8 mouse cellular contexts compared by ENCODE assay signal in the genomic region with DNA sequence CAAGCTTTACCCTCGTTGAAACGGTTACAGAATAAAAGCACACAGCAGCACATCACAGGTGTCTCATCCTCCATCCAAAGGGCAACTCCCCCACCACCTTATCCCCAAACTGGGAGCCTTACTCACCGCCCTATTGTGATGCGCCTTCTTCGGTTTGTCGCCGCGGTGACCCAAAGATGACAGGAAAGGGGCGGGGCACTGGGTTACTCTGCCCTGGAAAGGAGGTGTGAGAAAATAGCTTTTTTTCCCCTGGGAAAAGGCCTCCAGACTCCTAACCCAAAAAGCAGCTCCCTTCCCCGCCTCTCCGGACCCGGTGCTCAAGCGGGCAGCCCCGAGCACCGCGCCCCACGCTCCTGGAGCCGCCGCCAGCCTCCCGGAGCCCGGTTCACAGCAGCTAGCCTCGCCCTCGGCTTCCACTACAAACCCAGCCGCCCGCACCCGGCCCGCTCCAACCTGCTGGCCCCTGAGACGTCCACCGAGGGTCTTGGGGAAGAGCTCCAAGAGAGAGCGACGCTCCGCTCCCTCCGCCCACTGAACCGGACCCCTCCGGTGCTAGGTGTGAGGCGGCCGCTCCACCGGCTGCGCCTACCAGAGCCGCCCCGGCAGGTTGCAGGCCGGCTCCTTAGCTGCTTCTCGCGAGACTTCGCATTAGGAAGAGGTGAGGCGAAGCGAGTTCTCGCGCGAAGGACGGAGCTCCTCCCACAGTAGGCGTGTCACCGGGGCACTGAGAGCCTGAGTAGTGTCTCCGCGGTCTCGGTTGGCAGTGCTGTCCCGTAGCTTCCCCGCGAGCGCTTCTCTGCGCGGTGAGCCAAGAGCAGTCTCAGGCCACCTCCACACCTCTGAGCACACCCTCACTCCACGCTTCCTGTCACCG. TPM values are rescaled to one million over a fixed set of nuclear protein-coding genes. Genes with fewer than 3 reads are reported as not detected.
DNase-seq lines count a peak whose midpoint lies in the region; ATAC-seq and TF ChIP-seq lines count a peak whose summit lies in the region.

A gene (minus strand): TSS at position 647 of the 874 bp plus-strand sequence.

- H3K36me3 ChIP-seq in G1E (replicated peaks), result peaks cover 5% of the 10 kb centered on the region
- no peaks in the 10 kb centered on the region for H3K36me3 ChIP-seq in forebrain, embryonic 16.5 days (ENCODE audit: control insufficient read depth, insufficient read depth)
- H3K36me3 ChIP-seq in lung, embryonic 14.5 days (ENCODE audit: insufficient read depth), result no peaks in the 10 kb centered on the region
- H3K36me3 ChIP-seq in thymus, adult 2 months (ENCODE audit: control insufficient read depth, insufficient read depth, low read length), result no peaks in the 10 kb centered on the region

- ATAC-seq in G1E (ENCODE audit: extremely low read depth, insufficient number of reproducible peaks, low FRiP score, poor library complexity, severe bottlenecking), result peak; percentile 84
- peak; percentile 99 for ATAC-seq in forebrain, embryonic 16.5 days
- peak; percentile 99 for ATAC-seq in lung, embryonic 14.5 days (ENCODE audit: insufficient read depth)

- no peak for TF ChIP-seq CTCF in G1E (IDR thresholded peaks at IDR 0.05; ENCODE audit: low read depth, low read length)
- TF ChIP-seq CTCF in layer of hippocampus, adult 2 months (conservative IDR thresholded peaks at IDR 0.05), result no peak
- TF ChIP-seq CTCF in lung, embryonic 14.5 days (IDR thresholded peaks at IDR 0.05; ENCODE audit: low read depth), result no peak
- TF ChIP-seq CTCF in olfactory bulb, adult 2 months (IDR thresholded peaks at IDR 0.05; ENCODE audit: insufficient read depth, low read depth, low read length), result no peak
- no peak for TF ChIP-seq CTCF in thymus, adult 2 months (IDR thresholded peaks at IDR 0.05; ENCODE audit: borderline replicate concordance, control insufficient read depth, extremely low read depth, insufficient read depth, low read length, poor library complexity)

- H3K4me3 ChIP-seq in G1E (ENCODE audit: low read depth, low read length), result peak within 1 kb of the TSS; percentile 91
- H3K4me3 ChIP-seq in forebrain, embryonic 16.5 days (replicated peaks; ENCODE audit: low read length), result peak within 1 kb of the TSS; percentile 97
- peak within 1 kb of the TSS; percentile 78 for H3K4me3 ChIP-seq in layer of hippocampus, adult 2 months
- H3K4me3 ChIP-seq in lung, embryonic 14.5 days (ENCODE audit: low read depth, low read length), result peak within 1 kb of the TSS; percentile 92
- H3K4me3 ChIP-seq in olfactory bulb, adult 2 months (ENCODE audit: insufficient read depth, low read depth, low read length), result peak within 1 kb of the TSS; percentile 82
- H3K4me3 ChIP-seq in thymus, adult 2 months (ENCODE audit: control insufficient read depth, insufficient read depth, low read length), result peak within 1 kb of the TSS; percentile 66

- DNase-seq in G1E (ENCODE audit: low spot score), result peak; percentile 91
- peak; percentile 97 to 99 for DNase-seq in cerebellum, adult 18-20 months
- peak; percentile 97 to 98 for DNase-seq in heart, postnatal 36 days
- peak; percentile 96 for DNase-seq in layer of hippocampus, adult 2 months (ENCODE audit: low spot score in 2 of 2)
- peak; percentile 100 for DNase-seq in lung, embryonic 14.5 days
- peak; percentile 98 for DNase-seq in thymus, adult 2 months

- peak within 1 kb of the TSS; percentile 96 for H3K9ac ChIP-seq in forebrain, embryonic 16.5 days (replicated peaks; ENCODE audit: low read depth, low read length)
- peak within 1 kb of the TSS; percentile 80 for H3K9ac ChIP-seq in lung, embryonic 14.5 days

- H3K4me2 ChIP-seq in forebrain, embryonic 16.5 days (ENCODE audit: low read length), result peak within 1 kb of the TSS; percentile 84
- peak within 1 kb of the TSS; percentile 66 for H3K4me2 ChIP-seq in lung, embryonic 14.5 days

- intact Hi-C loops in heart, postnatal 36 days (cut with DNase I), result loop anchor here (5.0 kb wide), 1 partner anchor 162 kb away; a partner anchor contains a TSS

- H3K4me1 ChIP-seq in G1E (ENCODE audit: insufficient read depth, low read depth, low read length), result peaks cover 29% of the 10 kb centered on the region
- peaks cover 13% of the 10 kb centered on the region for H3K4me1 ChIP-seq in forebrain, embryonic 16.5 days (replicated peaks; ENCODE audit: control insufficient read depth, insufficient read depth, low read length)
- no peaks in the 10 kb centered on the region for H3K4me1 ChIP-seq in lung, embryonic 14.5 days (ENCODE audit: insufficient read depth)
- H3K4me1 ChIP-seq in olfactory bulb, adult 2 months (ENCODE audit: control insufficient read depth, insufficient read depth, low read length), result peaks cover 4% of the 10 kb centered on the region
- H3K4me1 ChIP-seq in thymus, adult 2 months (replicated peaks; ENCODE audit: control insufficient read depth, insufficient read depth, low read length), result peaks cover 7% of the 10 kb centered on the region

- no peaks in the 10 kb centered on the region for H3K27me3 ChIP-seq in G1E (ENCODE audit: insufficient read depth, low read length)
- H3K27me3 ChIP-seq in forebrain, embryonic 16.5 days (replicated peaks; ENCODE audit: control insufficient read depth, insufficient read depth, low read length), result no peaks in the 10 kb centered on the region
- no peaks in the 10 kb centered on the region for H3K27me3 ChIP-seq in lung, embryonic 14.5 days (ENCODE audit: insufficient read depth, low read length)
- H3K27me3 ChIP-seq in thymus, adult 2 months (ENCODE audit: control insufficient read depth, insufficient read depth, low read length), result no peaks in the 10 kb centered on the region

- H3K9me3 ChIP-seq in G1E (replicated peaks), result no peaks in the 10 kb centered on the region
- H3K9me3 ChIP-seq in forebrain, embryonic 16.5 days (ENCODE audit: control insufficient read depth, low read length), result no peaks in the 10 kb centered on the region
- no peaks in the 10 kb centered on the region for H3K9me3 ChIP-seq in lung, embryonic 14.5 days (ENCODE audit: low read depth, low read length)

- TF ChIP-seq POLR2A in olfactory bulb, adult 2 months (IDR thresholded peaks at IDR 0.05; ENCODE audit: insufficient read depth, low read depth, low read length), result peak; percentile 95
- TF ChIP-seq POLR2A in thymus, adult 2 months (IDR thresholded peaks at IDR 0.05; ENCODE audit: control insufficient read depth, extremely low read depth, insufficient read depth, low read length, poor library complexity), result peak; percentile 80

- under 1% methylated on average over 64 of the region's 64 CpGs for WGBS in forebrain, embryonic 16.5 days
- WGBS in lung, embryonic 14.5 days, result under 1% methylated on average over 63 of the region's 64 CpGs
- WGBS in olfactory bulb, adult 2 months, result under 1% methylated on average over 64 of the region's 64 CpGs
- WGBS in thymus, adult 2 months, result 1% methylated on average over 64 of the region's 64 CpGs

- H3K27ac ChIP-seq in forebrain, embryonic 16.5 days (ENCODE audit: low read length), result peak within 1 kb of the TSS; percentile 92
- peak within 1 kb of the TSS; percentile 91 for H3K27ac ChIP-seq in layer of hippocampus, adult 2 months
- peak within 1 kb of the TSS; percentile 83 for H3K27ac ChIP-seq in lung, embryonic 14.5 days (ENCODE audit: low read depth)
- peak within 1 kb of the TSS; percentile 41 for H3K27ac ChIP-seq in olfactory bulb, adult 2 months (ENCODE audit: insufficient read depth, low read depth, low read length)
- peak within 1 kb of the TSS; percentile 24; the same call in 1 of the 2 replicates for H3K27ac ChIP-seq in thymus, adult 2 months (ENCODE audit: control insufficient read depth, insufficient read depth, low read length)

RNA-seq across cellular contexts. Expression of the gene that starts here (rescaled TPM):
- 22.1 and 40.9 TPM in 2 replicates for total RNA-seq in G1E (2014; fragmentation: Nextera tagmentation)
- 50.2 and 53.5 TPM in 2 replicates for total RNA-seq in G1E (2017)
- polyA plus RNA-seq in G1E (2012), result 5.0 and 5.4 TPM in 2 replicates
- 78.4 and 80.9 TPM in 2 replicates for polyA plus RNA-seq in forebrain, embryonic 16.5 days (2015; fragmentation: Nextera tagmentation; extraction: Ambion mirVana)
- total RNA-seq in heart, postnatal 36 days (2021), result 1 to 10 TPM; 8.9 to 9.3 TPM
- 10 to 100 TPM; 59.8 to 62.9 TPM for total RNA-seq in layer of hippocampus, adult 2 months (2021)
- polyA plus RNA-seq in lung, embryonic 14.5 days (2014; fragmentation: Nextera tagmentation; extraction: Ambion mirVana), result 21.6 and 21.8 TPM in 2 replicates
- polyA plus RNA-seq in olfactory bulb, adult 2 months (2012; ENCODE audit: insufficient read depth, insufficient read length, low replicate concordance, missing spikeins), result not detected in 2 replicates
- 13.3 and 15.0 TPM in 2 replicates for polyA plus RNA-seq in thymus, adult 2 months (2012; rRNA removed)

Comparison
In these comparisons a context has a peak if more than half of its experiments do, and no peak if none do; other contexts are left out.
1. Peak in every context shown above with its lines: DNase-seq, ATAC-seq, H3K4me3 ChIP-seq and H3K27ac ChIP-seq.
2. H3K27ac ChIP-seq: peak in every context shown above with its lines; median percentile 92 in forebrain, embryonic 16.5 days; 91 in layer of hippocampus, adult 2 months; 83 in lung, embryonic 14.5 days; 41 in olfactory bulb, adult 2 months; 24 in thymus, adult 2 months.